Mouse (Mus musculus) hindbrain, embryonic 10.5 days (tissue): ENCODE data around the gene Noxo1. TPM values are rescaled to one million over a fixed set of nuclear protein-coding genes. Genes with fewer than 3 reads are reported as not detected.
A peak's percentile ranks its signal among the peaks of the same experiment; 100 is the strongest.

ENCODE experiments used
- DNase-seq: peaks from one replicate; pipeline ENCODE4 v3.0.0-alpha.2; 2017; ENCODE audit warnings: low spot score
- H3K27ac ChIP-seq: fragments of 300-500 bp; sonication (generic); 2 replicates; pipeline ENCODE4 v1.5.1; 2016; ENCODE audit warnings: mild to moderate bottlenecking, moderate library complexity
- H3K27me3 ChIP-seq: fragments of 300-500 bp; sonication (generic); 2 replicates; pipeline ENCODE4 v1.6.1; 2016; ENCODE audit warnings: mild to moderate bottlenecking; ENCODE audit not compliant: poor library complexity, insufficient read depth, severe bottlenecking
- H3K36me3 ChIP-seq: fragments of 300-500 bp; sonication (generic); 2 replicates; pipeline ENCODE4 v1.6.1; 2016; ENCODE audit warnings: mild to moderate bottlenecking, moderate library complexity
- H3K4me1 ChIP-seq: fragments of 300-500 bp; sonication (generic); replicated peaks from 2 replicates; pipeline ENCODE4 v1.6.1; 2016; ENCODE audit warnings: mild to moderate bottlenecking
- H3K4me3 ChIP-seq: fragments of 300-500 bp; sonication (generic); 2 replicates; pipeline ENCODE4 v1.5.1; 2016; ENCODE audit warnings: mild to moderate bottlenecking, moderate library complexity
- H3K9me3 ChIP-seq: fragments of 300-500 bp; sonication (generic); 2 replicates; pipeline ENCODE4 v1.6.1; 2016; ENCODE audit warnings: mild to moderate bottlenecking, moderate library complexity
- WGBS: fragments of 180-500 bp; shearing (Covaris S2); methylation state at CpG from one replicate; pipeline ENCODE4 v1.1.7; 2016; 5-methylcytosine and 5-hydroxymethylcytosine counted together
- polyA plus RNA-seq: library from polyadenylated mRNA; unstranded; fragments of >200 nt; fragmentation: Nextera tagmentation; extraction: Ambion mirVana; gene quantifications from 2 replicates; pipeline ENCODE4 v1.2.1, GENCODE M21; 2016

The Noxo1 gene
- polyA plus RNA-seq, 1 experiment from 2014 or later: 1.5 TPM

DNA sequence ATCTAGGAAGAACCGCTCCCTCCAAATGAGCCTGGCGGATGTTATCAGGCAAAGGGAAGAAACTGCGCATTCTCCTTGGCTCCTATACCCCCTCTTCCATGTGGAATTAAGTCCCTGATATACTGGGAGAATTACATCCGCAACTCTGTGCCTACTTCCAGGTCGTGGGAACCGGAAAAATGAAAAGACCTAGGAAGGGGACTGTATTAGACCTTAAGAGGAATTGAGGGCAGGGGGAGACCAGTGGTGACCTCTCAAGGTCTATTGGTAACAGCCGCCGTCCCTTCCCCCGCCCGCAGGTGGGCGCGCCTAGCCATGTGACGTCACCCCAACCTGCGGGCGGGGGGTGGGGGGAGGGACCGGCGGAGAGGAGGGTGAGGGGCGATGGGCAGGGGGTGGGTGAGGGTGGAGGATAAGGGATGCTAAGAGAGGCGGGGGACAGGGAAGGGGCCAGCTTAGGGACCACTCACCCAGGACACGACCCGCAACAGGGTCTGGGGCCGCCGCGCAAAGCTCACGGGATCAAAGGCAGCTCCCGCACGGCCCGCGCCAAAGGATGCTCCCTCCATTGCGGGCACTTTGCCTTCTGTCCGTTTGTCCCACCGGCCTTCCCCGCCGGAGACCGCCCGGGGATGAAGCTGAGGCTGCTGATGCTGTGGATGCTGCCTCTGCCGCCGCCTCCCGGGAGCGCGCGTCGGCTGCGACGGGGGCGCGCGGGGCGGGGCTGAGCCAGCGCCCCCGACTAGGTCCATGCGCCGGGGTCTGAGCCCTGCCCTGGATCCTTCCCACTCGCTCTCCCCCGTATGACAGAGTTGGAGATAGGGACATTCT is 6.6 kb upstream of the Noxo1 start, which contains the start of gene Syngr3:
Gene Syngr3 (minus strand): TSS at position 705 of the 831 bp plus-strand sequence.
- H3K27me3 ChIP-seq: peaks cover 64% of the 10 kb centered on the region

DNA sequence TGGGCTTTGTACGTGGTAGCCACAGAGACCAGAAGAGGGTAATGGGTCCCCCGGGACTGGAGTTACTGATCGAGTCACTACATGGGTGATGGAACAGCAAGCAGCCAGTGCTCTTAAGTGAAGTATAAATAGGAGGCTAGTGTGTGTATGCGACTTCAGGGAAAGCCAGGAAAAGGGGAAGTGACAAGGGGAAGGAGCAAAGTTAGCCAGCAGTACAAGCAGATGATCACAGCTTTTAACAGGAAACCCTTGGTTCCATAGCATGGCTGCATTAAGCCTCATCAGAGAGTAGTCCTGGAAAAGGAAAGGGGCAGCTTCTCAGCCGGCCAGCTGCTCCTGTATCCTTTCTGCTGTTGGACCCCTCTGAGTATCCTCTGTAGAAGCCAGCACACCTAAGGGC is 3.6 kb upstream of the Noxo1 start:
- whole genome bisulfite sequencing: 87% methylated on average over 5 of the region's 5 CpGs
- no peaks in the 10 kb centered on the region for H3K9me3 ChIP-seq
- H3K4me1 ChIP-seq: peaks cover 43% of the 10 kb centered on the region
- peaks cover 23% of the 10 kb centered on the region for H3K36me3 ChIP-seq
- no peak overlapping the region for H3K4me3 ChIP-seq
- H3K27me3 ChIP-seq: peaks cover 53% of the 10 kb centered on the region
- DNase-seq: no peak
- H3K27ac ChIP-seq: no peak overlapping the region

More for the DNA sequence above, 6.6 kb upstream of the Noxo1 start, which contains the start of gene Syngr3:
- Histone ChIP-seq H3K9me3 (no peaks in the 10 kb centered on the region), H3K4me1 (peaks cover 36% of the 10 kb centered on the region), H3K4me3 (peak within 1 kb of the TSS; percentile 79), H3K36me3 (peaks cover 23% of the 10 kb centered on the region), H3K27ac (peak within 1 kb of the TSS; percentile 81)
- peak; percentile 33 for DNase-seq
- WGBS: under 1% methylated on average over 55 of the region's 55 CpGs

DNA sequence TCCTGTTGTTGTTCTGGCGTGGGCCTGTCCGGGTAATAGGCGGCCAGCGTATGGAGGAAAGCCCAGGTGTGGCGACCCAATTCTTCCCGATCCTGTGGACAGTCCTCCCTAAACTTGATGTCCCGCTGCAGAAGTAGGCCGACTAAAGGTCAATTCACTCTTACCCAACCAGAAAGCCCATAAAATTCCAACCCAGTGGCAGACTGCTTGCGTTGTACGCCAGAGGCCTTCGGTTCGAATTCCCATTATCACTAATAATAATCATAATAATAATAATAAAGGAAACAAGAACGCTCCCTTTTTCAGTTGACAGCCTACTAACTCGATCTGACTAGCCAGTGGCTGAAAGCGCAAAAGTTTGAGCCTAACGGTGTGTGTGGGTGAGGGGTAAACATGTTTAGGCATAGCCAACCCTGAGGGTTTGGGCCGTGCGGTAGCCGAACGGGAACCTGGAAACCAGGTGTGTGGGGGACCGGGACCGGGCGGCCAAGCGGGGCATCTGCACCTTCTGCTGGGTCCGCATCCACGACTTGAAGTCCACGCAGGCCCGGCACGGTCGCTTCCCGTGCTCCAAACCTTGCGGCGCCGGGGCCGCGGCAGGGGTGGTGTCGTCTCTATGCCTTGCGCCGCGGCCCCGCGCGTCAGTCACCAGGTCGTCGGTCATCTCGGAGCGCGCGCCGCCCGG is 566 bp upstream of the Noxo1 start:
- Histone ChIP-seq H3K4me3 (peak overlapping the region; percentile 86), H3K27ac (peak overlapping the region; percentile 94), H3K27me3 (peaks cover 22% of the 10 kb centered on the region), H3K9me3 (no peaks in the 10 kb centered on the region), H3K4me1 (peaks cover 41% of the 10 kb centered on the region), H3K36me3 (peaks cover 35% of the 10 kb centered on the region)
- DNase-seq: no peak
- WGBS: 8% methylated on average over 51 of the region's 51 CpGs

DNA sequence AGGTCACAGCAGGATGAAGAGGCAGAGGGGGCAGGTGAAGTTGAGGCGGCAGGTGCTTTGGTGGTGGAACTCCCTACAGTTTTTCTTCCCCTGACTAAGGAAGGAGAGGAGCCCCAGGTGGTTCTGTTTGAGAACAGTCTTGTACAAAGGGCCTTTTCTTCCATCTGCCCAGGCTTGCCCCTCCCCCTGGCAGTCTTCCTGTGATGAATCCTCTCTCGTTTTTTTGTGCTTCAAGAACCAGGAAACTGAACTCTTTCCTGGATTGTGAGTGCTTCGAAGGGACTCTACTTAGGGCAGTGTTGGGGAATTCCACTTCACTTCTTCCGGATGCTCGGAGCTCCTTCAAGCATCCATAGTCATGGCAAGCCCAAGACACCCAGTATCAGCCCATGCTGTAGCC is 2.0 kb downstream of the Noxo1 start:
- Histone ChIP-seq H3K9me3 (no peaks in the 10 kb centered on the region), H3K27me3 (no peaks in the 10 kb centered on the region), H3K4me1 (peaks cover 41% of the 10 kb centered on the region), H3K27ac (peak overlapping the region; percentile 2; the same call in 1 of the 2 replicates), H3K4me3 (peak overlapping the region; percentile 3; the same call in 1 of the 2 replicates), H3K36me3 (peaks cover 49% of the 10 kb centered on the region)
- WGBS: 19% methylated on average over 5 of the region's 5 CpGs
- no peak for DNase-seq

DNA sequence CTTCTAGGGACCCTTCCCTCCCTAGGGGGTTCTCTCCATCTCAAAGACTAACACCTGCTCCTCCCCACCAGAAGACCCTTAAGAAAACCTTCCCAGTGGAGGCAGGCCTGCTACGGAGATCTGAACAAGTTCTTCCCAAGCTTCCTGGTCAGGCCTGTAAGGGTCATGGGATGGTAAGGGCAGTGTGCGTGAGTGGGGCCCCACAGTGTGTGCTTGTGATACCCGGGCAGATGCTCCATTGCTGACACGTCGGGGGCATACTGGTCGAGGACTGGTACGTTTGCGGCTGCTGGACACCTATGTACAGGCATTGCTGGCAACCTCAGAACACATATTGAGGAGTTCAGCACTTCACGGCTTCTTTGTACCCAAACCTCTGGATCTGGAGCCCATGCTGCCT is 2.7 kb downstream of the Noxo1 start:
- Histone ChIP-seq H3K27ac (peak overlapping the region; percentile 2; the same call in 1 of the 2 replicates), H3K4me3 (peak overlapping the region; percentile 3; the same call in 1 of the 2 replicates), H3K36me3 (peaks cover 50% of the 10 kb centered on the region), H3K9me3 (no peaks in the 10 kb centered on the region), H3K27me3 (no peaks in the 10 kb centered on the region), H3K4me1 (peaks cover 41% of the 10 kb centered on the region)
- no peak for DNase-seq
- WGBS: 70% methylated on average over 9 of the region's 9 CpGs

DNA sequence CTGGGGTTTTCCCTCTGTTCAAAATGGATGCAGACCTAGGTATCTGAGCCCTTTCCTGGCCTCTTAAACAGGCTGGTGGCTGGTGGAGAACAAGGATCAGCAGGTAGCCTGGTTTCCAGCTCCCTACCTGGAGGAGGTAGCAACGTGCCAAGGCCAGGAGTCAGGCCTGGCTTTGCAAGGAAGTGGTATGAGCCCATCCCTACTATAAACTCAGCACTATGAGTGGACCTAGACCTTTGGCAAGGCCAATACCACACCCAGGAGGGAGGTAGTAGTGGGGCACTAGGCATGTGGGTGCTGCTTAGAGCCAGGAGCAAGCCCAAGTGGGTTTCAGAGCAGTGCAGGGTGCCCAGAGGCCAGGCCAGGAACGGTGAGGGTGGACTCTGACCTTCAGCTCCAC is 3.4 kb downstream of the Noxo1 start:
- 81% methylated on average over 2 of the region's 2 CpGs for WGBS
- no peak for DNase-seq
- Histone ChIP-seq H3K9me3 (no peaks in the 10 kb centered on the region), H3K27me3 (no peaks in the 10 kb centered on the region), H3K36me3 (peaks cover 52% of the 10 kb centered on the region), H3K4me1 (peaks cover 37% of the 10 kb centered on the region), H3K27ac (no peak overlapping the region), H3K4me3 (no peak overlapping the region)

DNA sequence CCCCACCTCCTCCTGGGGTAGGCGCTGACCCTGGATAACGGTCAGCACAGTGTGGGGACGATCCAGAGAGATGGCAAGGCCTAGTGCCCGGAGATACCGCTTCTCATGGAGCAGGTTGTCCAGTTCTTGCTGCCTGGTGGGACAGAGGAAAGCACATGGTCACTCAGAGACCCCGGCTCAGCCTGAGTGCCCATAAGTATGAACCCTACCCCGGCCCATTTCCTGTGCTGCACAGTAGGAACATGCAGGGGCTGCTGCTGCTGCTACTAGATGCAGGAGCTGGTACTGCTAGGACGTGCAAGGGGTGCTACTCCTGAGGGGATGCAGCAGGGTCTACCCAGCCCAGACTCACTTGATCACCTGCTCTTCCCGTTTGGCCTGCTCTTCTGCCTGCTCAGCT is 5.2 kb downstream of the Noxo1 start:
- Histone ChIP-seq H3K27me3 (no peaks in the 10 kb centered on the region), H3K4me3 (no peak overlapping the region)
- WGBS: 94% methylated on average over 9 of the region's 9 CpGs

DNA sequence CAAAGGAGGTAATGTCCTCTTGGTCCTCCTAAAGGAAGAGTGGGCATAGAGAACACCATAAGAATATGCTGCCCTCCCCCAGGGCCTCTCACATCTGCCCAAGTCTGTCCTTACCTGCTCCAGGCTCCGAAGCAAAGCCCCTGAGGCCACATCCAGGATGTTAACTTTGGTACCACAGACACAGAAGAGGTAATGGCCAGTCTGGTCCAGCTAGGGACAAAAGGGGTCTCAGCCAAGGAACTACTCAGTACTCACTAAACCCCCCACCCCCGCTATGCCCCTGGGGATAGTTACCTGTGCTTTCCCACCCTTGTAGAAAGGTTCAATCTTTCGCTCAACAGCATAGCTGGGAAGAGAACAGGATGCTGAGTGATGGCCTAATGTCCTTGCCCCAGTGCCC is 9.8 kb downstream of the Noxo1 start:
- 92% methylated on average over 3 of the region's 3 CpGs for WGBS
- Histone ChIP-seq H3K9me3 (no peaks in the 10 kb centered on the region), H3K4me1 (peaks cover 16% of the 10 kb centered on the region), H3K4me3 (peak overlapping the region; percentile 93), H3K27ac (no peak overlapping the region), H3K36me3 (peaks cover 49% of the 10 kb centered on the region), H3K27me3 (no peaks in the 10 kb centered on the region)
- DNase-seq: no peak

More for the DNA sequence above, 5.2 kb downstream of the Noxo1 start:
- no peak for DNase-seq
- peaks cover 65% of the 10 kb centered on the region for H3K36me3 ChIP-seq
- no peak overlapping the region for H3K27ac ChIP-seq
- peaks cover 30% of the 10 kb centered on the region for H3K4me1 ChIP-seq
- no peaks in the 10 kb centered on the region for H3K9me3 ChIP-seq

DNA sequence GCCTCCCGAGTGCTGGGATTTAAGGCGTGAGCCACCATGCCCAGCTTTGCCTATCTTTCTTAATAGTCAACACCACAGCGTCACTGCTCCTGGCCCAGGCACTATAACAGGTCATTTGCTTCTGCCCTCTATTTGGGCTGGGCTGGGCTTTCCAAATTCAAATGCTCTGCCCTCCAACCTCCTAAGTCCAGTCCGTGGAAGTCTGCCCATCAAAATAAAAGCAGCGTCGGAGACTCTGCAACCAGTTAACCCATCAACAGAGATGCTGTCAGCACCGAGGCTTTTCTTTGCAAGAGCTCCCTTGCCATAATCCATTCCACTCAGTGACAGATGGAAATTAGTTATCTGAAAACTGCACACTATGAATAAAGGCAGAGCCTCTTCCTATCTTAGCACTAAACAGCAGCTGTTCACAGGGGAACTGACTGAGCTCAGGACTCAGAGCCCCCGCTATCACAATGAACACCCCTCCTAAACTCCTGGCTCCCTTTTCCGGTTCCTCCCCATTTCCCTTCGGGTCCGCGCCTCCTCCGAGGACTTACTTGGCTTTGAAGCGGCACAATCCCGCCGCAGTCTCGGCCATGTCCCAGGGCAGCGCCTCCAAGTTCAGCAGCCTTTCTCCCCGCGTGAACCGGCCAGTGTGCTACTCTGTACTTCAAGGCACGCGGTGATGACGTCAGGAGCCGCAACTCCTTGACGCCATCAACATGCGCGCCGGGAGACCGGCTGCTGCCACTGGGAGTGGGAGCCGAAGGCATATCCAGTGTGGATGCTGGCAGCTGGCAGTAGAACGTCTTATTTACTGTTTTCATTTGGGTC is 11.2 kb downstream of the Noxo1 start, which contains the start of gene Tbl3:
Gene Tbl3 (minus strand): TSS at position 679 of the 819 bp plus-strand sequence.
- WGBS: 4% methylated on average over 32 of the region's 32 CpGs
- H3K27ac ChIP-seq: peak within 1 kb of the TSS; percentile 90

DNA sequence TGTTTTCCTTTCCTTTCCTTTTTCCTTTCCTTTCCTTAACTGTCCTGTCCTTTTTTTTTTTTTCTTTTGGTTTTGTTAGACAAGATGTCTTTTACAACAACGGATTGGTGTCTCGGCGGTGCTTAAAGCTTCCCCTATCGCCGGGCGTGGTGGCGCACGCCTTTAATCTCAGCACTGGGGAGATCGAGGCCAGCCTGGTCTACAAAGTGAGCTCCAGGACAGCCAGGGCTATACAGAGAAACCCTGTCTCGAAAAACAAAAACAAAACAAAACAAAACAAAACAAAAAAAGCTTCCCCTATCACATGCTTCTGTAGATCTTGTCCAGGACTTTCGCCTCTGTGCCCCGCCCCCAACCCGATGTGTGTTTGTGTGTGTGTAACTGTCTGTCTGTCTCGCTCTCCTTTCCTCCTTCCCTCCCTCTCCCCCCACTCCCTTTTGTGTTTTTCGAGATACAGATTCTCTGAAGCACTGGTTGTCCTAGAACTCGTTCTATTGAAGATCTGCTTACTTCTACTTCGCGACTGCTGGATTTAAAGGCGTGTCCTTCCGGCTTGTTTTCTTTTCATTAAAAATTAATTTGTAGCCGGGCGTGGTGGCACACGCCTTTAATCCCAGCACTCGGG is 11.9 kb downstream of the Noxo1 start:
- H3K4me3 ChIP-seq: peak overlapping the region; percentile 93
- no peaks in the 10 kb centered on the region for H3K27me3 ChIP-seq
- H3K4me1 ChIP-seq: peaks cover 16% of the 10 kb centered on the region
- H3K27ac ChIP-seq: peak overlapping the region; percentile 90
- peak; percentile 34 for DNase-seq
- WGBS: 9% methylated on average over 24 of the region's 24 CpGs
- no peaks in the 10 kb centered on the region for H3K9me3 ChIP-seq
- H3K36me3 ChIP-seq: peaks cover 28% of the 10 kb centered on the region

More for the DNA sequence above, 11.2 kb downstream of the Noxo1 start, which contains the start of gene Tbl3:
- peak; percentile 95 for DNase-seq
- Histone ChIP-seq H3K4me1 (peaks cover 16% of the 10 kb centered on the region), H3K4me3 (peak within 1 kb of the TSS; percentile 93), H3K9me3 (no peaks in the 10 kb centered on the region), H3K36me3 (peaks cover 36% of the 10 kb centered on the region), H3K27me3 (no peaks in the 10 kb centered on the region)

DNA sequence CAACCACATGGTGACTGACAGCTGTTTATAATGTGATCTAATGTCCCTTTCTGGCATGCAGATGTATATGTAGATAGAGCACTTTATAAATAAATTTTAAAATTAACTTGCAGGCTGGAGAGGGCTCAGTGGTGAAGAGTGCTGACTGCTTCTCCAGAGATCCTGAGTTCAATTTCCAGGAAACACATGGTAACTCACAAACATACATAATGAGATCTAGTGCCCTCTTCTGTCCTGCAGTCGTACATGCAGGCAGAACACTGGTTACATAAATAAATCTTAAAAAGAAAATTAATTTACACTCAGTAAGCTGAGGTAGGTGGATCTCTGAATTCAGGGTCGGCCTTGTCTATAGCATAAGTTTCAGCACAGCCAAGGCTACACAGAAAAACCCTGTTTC is 12.6 kb downstream of the Noxo1 start:
- WGBS: 43% methylated on average over 2 of the region's 2 CpGs
- Histone ChIP-seq H3K27me3 (no peaks in the 10 kb centered on the region), H3K9me3 (no peaks in the 10 kb centered on the region), H3K36me3 (peaks cover 21% of the 10 kb centered on the region), H3K4me3 (peak overlapping the region; percentile 93; the same call in 1 of the 2 replicates), H3K4me1 (peaks cover 16% of the 10 kb centered on the region), H3K27ac (no peak overlapping the region)
- DNase-seq: no peak

DNA sequence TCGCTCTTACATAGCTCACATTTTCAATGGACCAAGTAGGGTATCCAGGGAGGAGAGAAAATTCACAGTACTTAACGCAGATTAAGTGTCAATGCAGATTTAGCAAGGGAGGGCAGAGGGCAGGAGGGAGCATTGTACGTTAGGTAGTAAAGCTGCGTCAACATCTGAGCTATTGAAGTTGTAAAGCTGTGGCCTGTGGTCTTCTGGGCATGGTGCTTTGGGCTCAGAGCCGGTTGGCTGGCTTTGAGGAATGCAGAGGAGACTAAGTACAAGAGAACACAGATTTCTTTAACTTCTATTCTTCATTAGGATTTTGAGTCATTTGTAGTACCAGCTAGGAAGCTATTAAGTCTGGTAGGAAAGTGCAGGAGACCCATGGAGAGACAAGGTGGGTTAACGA is 19.5 kb downstream of the Noxo1 start:
- Histone ChIP-seq H3K27me3 (no peaks in the 10 kb centered on the region), H3K4me3 (no peak overlapping the region), H3K9me3 (no peaks in the 10 kb centered on the region), H3K27ac (no peak overlapping the region), H3K4me1 (peaks cover 12% of the 10 kb centered on the region), H3K36me3 (peaks cover 36% of the 10 kb centered on the region)
- 74% methylated on average over 6 of the region's 6 CpGs for WGBS
- DNase-seq: no peak
